Mouse (Mus musculus) neural tube, embryonic 10.5 days (tissue): ENCODE measurements around the gene Dnpep.

Experiments used
- DNase-seq: peaks from one replicate; pipeline ENCODE4 v3.0.0-alpha.2; 2017; ENCODE audit warnings: low spot score; ENCODE audit errors: extremely low spot score

Dnpep gene

DNA sequence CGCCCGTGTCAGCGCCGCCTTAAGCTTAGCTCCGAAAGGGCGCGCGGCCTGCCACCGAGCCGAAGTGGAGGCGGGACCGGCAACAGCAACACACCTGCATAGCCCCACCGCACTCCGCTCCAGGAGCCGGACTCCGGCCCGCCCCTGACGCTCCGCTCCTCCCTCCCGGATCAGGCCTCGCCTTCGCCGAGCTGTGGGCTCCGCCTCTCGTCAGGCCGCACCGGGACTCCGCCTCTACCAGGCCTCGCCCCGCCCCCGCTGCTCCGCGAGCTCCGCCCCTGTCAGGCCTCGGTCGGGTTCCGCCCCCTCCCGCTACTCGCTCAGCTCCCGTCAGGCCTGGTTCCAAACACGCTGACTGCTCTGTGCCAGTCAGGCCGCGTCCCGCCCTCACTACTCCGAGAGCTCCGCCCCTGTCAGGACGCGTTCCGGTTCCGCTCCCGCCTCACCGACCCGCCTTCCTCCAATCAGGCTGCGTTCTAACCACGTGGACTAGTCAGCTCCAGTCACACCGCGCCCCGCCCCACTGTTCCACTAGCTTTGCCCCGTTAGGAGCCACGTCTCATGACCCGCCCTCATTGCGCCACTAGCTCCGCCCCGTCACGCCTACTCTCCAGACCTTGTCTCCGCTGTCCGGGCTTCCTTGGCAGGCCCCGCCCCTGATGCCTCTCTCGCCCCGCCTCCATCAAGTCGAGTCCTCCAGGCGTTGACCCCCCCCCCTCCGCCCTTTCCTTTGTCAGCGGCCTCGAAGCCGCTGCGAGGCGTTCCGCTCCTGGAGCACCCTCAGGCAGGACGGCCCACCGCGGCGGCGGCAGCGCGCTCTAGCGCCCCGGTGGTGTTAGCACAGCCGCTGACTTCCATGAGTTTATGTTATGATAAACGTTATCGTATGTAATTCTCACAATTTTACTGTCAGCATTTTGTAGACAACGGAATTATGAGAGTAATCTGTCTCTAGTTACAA, at the start of gene Dnpep:
Dnpep (minus strand) TSS at position 750 of the 961 bp plus-strand sequence.
- DNase-seq: peak; percentile 100

DNA sequence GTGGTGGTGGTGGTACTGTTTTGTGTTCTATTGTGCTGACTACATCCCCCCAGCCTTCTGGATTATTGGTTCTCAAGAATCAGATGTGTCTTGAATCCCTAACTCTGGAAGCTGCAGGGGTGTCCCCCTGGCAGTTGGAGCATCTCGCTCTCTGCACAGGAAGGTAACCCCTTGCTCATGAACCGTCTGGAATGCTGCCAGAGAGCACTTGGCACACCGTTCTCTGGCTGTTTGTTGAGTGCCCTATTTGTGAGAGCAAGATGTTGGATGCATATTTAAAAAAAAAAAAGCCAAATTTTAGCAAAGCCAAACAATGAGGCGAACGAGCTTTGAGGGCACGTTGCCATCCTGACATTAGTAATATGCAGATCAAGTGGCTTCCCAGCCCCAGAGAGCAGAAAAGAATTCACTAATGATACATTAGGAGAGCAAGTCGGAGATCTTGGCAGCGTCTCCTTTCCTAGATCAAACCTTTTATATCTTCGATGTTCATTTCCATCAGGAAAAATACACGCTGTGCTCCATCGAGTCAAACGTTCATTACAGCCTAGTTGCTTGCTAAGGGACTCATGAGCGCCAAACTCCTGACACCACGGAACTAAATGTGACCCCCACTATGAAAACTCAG, 47.8 kb upstream of the Dnpep start:
- DNase-seq: no peak

DNA sequence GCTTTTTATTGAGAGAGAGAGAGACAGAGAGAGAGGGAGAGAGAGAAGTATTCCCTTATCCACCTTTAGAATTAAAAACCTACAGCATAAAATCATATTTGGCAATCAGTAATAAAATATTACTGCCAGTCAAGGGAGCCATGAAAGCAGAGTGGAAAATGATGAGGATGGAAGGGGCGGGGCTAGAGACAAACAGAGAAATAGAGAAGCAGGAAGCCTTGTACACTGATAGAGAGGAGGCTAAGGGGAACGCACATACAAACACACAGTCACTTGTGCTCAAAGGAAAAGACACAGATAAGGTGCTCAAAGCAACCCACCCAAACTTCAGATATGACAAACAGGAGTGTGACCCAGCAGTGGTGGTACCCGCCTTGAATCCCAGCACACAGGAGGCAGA, 46.1 kb upstream of the Dnpep start:
- no peak for DNase-seq

DNA sequence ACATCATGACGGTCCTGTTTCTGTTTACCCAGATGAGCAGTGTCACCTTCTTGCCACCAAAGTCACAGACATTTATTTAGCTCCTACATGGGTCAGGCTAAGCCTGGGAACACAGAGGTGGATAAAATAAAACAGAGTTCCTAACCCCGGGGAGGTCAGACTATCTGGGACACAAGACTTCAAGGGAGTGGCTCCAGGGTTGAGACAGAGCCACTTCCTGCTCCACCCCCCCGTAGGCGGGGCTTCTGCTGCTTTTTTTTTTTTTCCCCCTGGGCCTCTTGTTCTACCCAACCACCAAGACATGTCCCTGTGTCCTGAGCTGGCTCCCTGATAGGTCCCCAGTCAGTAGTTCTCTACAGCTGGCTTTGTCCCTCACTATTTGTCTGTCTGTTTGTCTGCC, 44.0 kb upstream of the Dnpep start:
- no peak for DNase-seq

DNA sequence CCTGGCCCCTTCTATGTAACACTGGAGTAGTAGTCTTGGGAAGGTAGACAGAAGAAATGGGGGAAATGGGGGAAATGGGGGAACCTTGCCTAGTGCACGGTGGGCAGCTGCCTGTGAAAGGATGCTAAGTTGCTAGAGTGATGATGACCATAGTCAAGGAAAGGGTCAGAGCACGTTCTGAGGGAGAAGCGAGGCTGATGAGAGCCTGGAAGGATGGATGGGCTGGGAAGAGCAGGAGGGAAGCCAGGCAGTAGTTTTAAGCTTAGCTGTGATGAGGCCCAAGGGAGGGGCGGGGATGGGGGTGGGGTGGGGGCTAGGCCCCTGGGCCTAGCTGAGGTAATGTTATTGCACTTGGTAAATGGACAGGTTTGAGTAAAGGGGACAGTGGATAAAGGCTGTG, 43.3 kb upstream of the Dnpep start:
- no peak for DNase-seq

DNA sequence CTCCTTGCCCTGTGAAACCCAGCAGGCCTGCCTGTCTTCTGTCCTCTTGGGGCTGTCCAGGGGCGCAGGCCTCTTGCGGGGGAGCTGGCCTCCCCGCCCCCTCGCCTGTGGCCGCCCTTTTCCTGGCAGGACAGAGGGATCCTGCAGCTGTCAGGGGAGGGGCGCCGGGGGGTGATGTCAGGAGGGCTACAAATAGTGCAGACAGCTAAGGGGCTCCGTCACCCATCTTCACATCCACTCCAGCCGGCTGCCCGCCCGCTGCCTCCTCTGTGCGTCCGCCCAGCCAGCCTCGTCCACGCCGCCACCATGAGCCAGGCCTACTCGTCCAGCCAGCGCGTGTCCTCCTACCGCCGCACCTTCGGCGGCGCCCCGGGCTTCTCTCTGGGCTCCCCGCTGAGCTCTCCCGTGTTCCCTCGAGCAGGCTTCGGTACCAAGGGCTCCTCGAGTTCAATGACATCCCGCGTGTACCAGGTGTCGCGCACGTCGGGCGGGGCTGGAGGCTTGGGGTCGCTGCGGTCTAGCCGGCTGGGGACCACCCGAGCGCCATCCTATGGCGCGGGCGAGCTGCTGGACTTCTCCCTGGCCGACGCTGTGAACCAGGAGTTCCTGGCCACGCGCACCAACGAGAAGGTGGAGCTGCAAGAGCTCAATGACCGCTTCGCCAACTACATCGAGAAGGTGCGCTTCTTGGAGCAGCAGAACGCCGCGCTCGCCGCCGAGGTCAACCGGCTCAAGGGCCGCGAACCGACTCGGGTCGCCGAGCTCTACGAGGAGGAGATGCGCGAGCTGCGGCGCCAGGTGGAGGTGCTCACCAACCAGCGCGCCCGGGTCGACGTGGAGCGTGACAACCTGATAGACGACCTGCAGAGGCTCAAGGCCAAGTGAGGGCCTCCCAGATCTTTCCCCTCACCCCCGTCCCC, 42.6 kb upstream of the Dnpep start, which contains the start of gene Des:
Des (plus strand) TSS at position 218 of the 920 bp plus-strand sequence.
- DNase-seq: peak; percentile 57

DNA sequence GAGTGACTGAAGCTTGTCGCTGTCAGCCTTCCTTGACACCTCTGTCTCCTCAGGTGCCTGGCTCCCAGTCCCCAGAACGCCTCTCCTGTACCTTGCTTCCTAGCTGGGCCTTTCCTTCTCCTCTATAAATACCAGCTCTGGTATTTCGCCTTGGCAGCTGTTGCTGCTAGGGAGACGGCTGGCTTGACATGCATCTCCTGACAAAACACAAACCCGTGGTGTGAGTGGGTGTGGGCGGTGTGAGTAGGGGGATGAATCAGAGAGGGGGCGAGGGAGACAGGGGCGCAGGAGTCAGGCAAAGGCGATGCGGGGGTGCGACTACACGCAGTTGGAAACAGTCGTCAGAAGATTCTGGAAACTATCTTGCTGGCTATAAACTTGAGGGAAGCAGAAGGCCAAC, 41.6 kb upstream of the Dnpep start:
- DNase-seq: no peak

DNA sequence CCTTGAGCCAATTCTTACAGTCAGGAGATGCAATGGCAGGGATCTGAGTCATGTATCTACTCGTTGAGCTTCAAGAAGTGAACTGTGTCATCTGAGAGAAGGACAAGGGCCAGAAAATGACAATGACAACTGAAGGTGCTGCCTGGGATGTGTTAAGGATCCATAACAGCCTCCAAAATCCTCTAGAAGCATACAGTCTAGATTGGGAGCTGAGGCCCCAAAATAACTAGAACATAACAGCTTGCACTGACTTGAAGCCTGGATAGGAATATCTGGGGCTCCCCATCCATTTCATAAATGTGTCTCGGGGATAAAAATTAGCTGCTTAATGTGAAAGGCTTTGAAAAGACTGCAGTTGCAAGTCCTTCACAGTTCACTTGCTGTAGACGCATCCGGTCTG, 40.2 kb upstream of the Dnpep start:
- DNase-seq: no peak

DNA sequence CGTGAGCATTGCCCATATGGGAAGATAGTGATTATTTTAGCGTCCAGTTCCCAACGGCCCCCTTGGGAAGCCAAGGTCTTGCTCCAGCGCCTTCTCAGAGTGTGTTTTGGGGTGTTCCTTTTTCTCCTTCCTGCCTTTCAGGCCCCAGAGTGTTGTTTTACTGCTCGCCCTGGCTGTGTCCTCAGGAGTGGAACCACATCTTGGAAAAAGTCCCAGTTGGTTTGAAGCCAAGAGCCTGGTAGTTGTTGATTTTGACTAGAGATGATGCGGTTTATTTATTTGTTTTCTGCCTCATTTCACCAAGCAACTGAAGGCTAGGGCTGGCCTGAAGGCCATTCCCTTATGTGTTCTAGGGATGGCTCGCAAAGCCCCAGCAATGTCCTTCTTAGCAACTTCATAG, 39.5 kb upstream of the Dnpep start:
- DNase-seq: no peak

DNA sequence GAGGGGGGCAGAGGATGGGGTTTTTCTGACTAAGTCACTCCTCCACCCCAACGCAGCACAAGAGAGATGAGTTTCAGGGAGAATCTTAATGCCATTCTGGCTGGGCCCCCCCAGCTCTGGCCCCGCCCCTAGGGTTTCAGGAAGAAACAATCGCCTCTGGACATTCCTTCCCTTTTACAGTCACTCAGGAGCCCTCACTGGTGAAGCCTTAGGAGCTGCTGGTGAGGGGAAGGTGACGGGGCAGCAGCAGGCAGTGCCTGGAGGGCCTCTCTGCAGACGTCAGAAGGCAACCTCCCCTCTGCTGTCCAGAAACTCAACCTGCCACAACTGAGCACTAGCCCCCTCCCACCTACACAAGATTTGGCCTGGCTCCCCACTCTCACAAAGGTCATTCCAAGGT, 31.5 kb upstream of the Dnpep start:
- no peak for DNase-seq

DNA sequence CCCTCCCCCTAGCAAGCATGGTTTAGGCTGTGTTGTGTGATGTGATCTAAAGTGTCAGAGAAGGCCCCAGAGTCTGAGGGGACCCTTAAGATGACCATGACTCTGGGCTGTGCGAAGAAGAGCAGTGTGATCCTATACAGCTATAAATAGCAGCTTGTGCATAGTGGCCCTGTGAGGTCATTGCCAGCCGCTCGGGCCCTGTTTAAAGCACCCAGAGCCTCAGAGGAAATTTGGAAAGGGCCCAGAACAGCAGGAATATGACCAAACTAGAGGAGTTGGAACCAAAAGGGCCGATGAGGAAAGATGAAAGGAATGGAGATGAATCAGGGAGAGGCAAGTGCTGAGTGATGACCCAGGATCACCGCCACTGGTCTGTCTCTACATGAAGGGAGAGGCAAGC, 29.5 kb upstream of the Dnpep start:
- DNase-seq: no peak

DNA sequence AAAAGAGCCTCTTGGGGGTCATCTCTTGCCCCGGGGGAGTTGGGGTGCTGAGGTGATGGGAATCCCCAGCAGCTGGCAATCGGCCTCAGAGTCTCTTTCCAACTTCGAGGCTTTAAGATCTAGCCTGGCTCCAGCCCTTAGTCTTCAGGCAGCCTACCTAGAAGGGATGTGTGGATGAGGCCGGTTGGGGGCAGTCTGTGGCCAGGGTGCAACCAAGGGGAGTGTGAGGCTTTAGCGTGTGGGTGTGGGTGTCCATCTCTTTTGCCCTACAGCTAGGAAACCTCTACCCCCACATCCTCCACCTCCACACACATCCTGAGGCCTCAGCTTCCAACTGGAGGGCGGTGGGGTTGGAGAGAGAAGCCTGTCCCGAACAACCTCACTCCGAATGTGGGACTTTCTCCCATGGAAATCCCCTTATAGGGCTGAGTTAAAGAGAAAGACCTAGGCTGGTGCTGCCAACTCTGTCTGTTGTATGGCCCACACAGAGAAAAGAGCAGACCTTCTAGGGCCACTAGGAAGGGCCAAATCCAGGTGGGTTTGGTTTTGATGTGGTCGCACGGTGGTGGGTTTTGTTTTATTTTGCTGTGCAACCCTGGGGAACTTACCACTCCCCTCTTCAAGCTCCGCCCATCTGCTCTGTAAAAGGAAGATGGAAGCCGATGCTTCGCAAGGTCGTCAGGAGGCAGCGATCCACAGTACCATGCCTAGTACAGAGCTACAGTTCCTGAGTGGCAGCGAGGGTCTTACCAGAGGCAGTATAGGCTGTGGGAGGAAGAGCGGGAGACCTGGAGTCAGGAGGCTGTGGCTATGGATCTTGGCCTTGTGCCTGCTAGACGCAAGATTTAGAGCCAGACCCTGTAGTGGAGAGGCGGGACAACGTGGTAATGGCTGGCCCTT, 27.5 kb upstream of the Dnpep start:
- peak; percentile 38 for DNase-seq

DNA sequence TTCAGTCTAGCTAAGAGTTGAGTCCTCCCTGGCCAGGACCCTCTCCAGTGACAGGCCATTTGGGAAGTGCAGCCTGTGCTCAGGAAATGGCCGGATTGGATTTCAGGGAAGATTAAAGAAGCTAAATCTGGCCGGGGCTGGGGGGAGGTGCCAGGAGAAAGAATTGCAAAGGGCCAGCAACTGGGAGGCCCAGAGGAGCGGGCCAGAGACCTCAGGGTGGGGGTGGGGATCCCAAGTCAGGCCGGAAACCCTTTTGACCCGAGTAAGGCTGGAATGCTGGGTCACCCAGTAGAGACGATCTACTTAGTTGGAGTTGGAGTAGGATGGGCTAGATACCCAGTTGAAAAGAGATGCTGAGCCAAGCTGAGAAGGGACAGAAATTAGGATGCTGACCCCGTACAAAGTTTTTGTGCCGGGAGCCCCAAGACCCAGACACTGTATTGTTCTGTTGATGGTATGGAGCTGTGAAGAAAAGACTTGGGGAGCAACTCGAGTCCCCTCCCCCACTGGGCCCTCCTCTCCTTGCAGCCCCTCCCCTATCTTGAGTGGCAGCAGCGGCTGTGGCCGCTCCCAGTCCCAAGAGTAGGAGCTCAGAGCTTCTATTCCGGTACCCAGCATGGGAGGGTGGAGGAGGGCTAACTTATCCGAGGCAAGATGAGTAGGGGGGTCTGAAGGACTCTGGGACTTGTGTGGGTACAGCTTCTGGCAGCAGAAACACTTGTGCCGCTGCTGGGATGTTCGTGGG, 26.7 kb upstream of the Dnpep start:
- peak; percentile 69 for DNase-seq

DNA sequence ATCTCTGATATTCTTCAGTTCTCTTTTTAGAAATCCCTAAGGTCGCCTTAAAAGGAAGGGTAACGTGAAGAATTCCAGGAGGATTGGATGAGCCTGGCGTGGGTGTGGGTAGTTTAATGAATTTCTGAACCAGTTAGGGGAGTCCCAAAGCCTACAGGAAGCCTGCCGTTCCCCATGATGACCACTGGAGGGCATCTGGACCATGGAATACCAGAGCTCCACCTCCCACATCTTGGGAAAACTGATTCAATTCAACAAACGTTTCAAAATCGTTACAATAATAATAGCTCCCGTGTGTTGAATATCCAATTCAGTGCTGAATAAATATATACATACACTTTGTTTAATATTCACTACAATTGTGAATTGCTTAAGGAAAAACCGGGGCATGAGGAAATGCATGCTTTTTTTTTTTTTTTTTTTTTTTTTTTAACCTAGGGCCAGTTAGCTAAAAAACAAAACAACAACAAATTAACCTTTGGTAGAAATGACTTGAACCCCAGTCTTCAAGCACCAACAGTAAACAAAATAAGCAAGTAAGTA, 25.2 kb upstream of the Dnpep start:
- peak; percentile 63 for DNase-seq

DNA sequence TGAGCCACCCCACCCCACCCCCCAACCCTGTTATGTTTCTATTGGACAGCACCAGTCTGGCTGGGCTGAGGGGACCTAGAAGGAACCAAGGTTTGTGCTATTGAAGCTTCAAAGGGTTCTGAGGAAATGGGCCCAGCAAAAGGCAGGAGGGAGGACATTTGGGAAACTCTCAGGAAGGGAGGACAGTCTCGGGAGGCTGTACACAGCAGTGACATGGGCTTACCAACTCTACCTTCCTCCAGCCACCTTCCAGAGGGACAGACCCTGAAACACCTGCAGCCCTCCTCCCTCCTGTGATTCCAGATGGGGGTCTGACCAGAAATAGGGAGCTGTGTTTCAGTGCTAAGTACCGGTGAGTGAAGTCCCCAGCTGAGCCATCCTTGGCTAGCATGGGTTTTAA, 22.7 kb upstream of the Dnpep start:
- no peak for DNase-seq

DNA sequence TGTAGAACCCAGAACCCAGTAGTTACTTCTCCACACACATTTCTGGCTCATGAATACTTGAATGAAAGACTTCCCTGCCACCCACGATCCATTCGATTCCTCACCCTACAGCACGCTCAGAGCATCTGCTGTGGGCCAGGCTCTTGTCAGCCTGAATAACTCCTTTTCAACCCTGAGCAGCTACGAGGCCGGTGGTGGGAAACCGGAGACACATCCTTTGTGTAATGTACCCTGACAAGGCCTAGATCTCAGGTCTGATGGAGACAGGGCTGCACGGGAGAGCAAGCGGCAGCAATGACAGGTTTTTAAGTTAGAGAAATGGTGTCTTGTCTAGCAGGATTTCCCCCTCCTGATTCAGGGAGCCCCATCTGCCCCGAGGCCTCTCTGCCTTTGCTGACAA, 21.5 kb upstream of the Dnpep start:
- DNase-seq: no peak

DNA sequence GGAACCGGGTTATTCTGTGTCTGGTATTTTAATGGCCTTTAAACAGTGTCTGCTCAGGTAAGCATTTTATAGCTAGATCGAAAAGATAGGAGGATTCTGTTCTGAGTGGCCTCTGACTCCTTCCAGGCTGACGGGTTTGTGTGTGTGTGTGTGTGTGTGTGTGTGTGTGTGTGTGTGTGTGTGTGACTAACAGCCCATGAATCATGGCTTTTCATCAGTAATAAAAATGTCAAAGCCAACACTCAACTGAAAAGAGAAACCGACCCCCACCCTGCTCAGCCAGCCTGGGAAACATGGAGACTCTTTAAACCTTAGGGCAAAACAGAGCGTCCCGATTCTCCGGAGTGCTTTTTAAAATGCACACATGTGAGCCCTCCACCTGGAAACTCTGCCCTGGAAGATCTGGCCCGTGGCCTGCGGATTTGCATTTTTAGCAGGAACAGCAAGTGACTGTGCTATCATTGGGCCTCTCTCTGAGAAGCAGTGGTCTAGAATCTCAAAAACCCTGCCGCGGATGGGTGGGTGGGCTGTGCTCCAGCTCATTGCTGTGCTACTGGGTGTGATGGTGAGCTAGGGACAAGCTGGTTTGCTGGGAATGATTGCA, 20.4 kb upstream of the Dnpep start:
- peak; percentile 41 for DNase-seq

DNA sequence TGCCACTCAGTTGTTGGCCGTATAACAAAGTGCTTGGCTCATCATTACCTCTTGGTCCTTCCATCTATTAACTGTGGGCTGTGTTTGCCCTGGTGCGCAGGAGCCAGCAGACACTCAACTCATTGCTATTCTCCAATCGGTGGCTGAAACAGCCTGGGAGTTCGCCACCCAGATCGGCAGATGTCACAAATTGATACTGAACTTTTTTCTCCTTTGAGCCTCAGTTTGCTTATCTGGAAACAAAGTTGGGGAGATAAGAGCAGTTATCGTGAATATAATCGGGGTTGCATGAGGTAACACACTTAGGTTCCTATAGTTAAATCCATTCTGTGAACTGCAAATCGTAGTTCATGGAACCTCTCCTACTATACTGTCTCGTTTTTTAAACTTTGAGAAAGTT, 19.3 kb upstream of the Dnpep start:
- no peak for DNase-seq

DNA sequence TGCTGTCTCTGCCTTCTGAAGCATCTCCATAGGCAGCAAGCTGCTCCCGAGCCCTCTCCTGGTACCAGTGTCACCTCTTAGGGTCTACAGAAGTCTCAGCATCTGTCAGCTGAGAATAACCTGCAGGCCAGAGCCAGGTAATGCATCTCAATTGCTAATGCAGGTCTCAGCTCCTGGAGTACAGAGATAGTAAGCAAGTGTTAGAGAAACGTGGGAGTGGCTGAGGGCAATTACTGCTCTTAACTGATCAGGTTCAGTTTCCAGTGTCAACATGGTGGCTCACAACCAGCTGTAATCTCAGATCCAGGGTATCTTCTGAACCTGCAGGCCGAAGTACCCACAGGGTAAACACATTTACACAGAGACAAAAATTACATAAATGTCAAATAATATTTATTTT, 18.7 kb upstream of the Dnpep start:
- no peak for DNase-seq
